Mouse (Mus musculus): ENCODE measurements around the gene Susd4. TPM values are rescaled to one million over a fixed set of nuclear protein-coding genes. Genes with fewer than 3 reads are reported as not detected.

The Susd4 gene
- polyA plus RNA-seq, 1 experiment from 2014 or later: 15.0 TPM

GRCm38 (mm10) chr1:182792521-182793071, 28.9 kb downstream of the Susd4 start:
- 0 out of 2 replicates have a peak overlapping the region, but pooled peaks have one; percentile 19 for H3K9ac ChIP-seq
- peak; percentile 58 for ATAC-seq (ENCODE audit: low FRiP score, low read depth)

GRCm38 (mm10) chr1:182794221-182794620, 30.6 kb downstream of the Susd4 start:
- no peak overlapping the region for H3K27ac ChIP-seq
- peaks cover 13% of the 10 kb centered on the region for H3K4me1 ChIP-seq
- 89% methylated on average over 10 of the region's 10 CpGs for WGBS
- ATAC-seq (ENCODE audit: low FRiP score, low read depth): no peak
- H3K36me3 ChIP-seq: no peaks in the 10 kb centered on the region
- no peak overlapping the region for H3K4me2 ChIP-seq (replicated peaks)
- no peaks in the 10 kb centered on the region for H3K27me3 ChIP-seq
- H3K4me3 ChIP-seq: no peak overlapping the region
- H3K9ac ChIP-seq: no peak overlapping the region
- no peaks in the 10 kb centered on the region for H3K9me3 ChIP-seq

More at GRCm38 (mm10) chr1:182792521-182793071, 28.9 kb downstream of the Susd4 start:
- Histone ChIP-seq H3K4me2 (replicated peaks) (peak overlapping the region; percentile 51), H3K9me3 (no peaks in the 10 kb centered on the region), H3K36me3 (no peaks in the 10 kb centered on the region), H3K27ac (peak overlapping the region; percentile 69; the same call in 1 of the 2 replicates), H3K4me1 (peaks cover 16% of the 10 kb centered on the region), H3K27me3 (no peaks in the 10 kb centered on the region), H3K4me3 (no peak overlapping the region)
- WGBS: 10% methylated on average over 16 of the region's 16 CpGs

GRCm38 (mm10) chr1:182794628-182795027, 31.0 kb downstream of the Susd4 start:
- Histone ChIP-seq H3K4me2 (replicated peaks) (no peak overlapping the region), H3K4me1 (peaks cover 13% of the 10 kb centered on the region), H3K4me3 (no peak overlapping the region), H3K27me3 (no peaks in the 10 kb centered on the region), H3K9ac (no peak overlapping the region), H3K9me3 (no peaks in the 10 kb centered on the region), H3K27ac (no peak overlapping the region), H3K36me3 (no peaks in the 10 kb centered on the region)
- no peak for ATAC-seq (ENCODE audit: low FRiP score, low read depth)
- 85% methylated on average over 9 of the region's 9 CpGs for WGBS

GRCm38 (mm10) chr1:182797048-182797447, 33.4 kb downstream of the Susd4 start:
- WGBS: 47% methylated on average over 14 of the region's 14 CpGs
- Histone ChIP-seq H3K9ac (no peak overlapping the region), H3K27ac (no peak overlapping the region), H3K36me3 (no peaks in the 10 kb centered on the region), H3K4me2 (replicated peaks) (no peak overlapping the region), H3K4me1 (peaks cover 12% of the 10 kb centered on the region), H3K4me3 (no peak overlapping the region), H3K9me3 (no peaks in the 10 kb centered on the region), H3K27me3 (no peaks in the 10 kb centered on the region)
- ATAC-seq (ENCODE audit: low FRiP score, low read depth): no peak

- no peak for ATAC-seq (ENCODE audit: low FRiP score, low read depth)
- H3K27me3 ChIP-seq: no peaks in the 10 kb centered on the region
- no peak overlapping the region for H3K9ac ChIP-seq
- H3K36me3 ChIP-seq: no peaks in the 10 kb centered on the region
- no peaks in the 10 kb centered on the region for H3K9me3 ChIP-seq
- no peaks in the 10 kb centered on the region for H3K4me1 ChIP-seq
- H3K4me3 ChIP-seq: no peak overlapping the region
- no peak overlapping the region for H3K4me2 ChIP-seq (replicated peaks)
- H3K27ac ChIP-seq: no peak overlapping the region
- 81% methylated on average over 2 of the region's 2 CpGs for WGBS
Observed at GRCm38 (mm10) chr1:182801590-182801989, 37.9 kb downstream of the Susd4 start.

- no peak overlapping the region for H3K4me3 ChIP-seq
- ATAC-seq (ENCODE audit: low FRiP score, low read depth): no peak
- H3K27me3 ChIP-seq: no peaks in the 10 kb centered on the region
- H3K27ac ChIP-seq: no peak overlapping the region
- no peak overlapping the region for H3K9ac ChIP-seq
- H3K4me1 ChIP-seq: no peaks in the 10 kb centered on the region
- H3K9me3 ChIP-seq: no peaks in the 10 kb centered on the region
- 78% methylated on average over 15 of the region's 15 CpGs for WGBS
- no peak overlapping the region for H3K4me2 ChIP-seq (replicated peaks)
- no peaks in the 10 kb centered on the region for H3K36me3 ChIP-seq
Observed at GRCm38 (mm10) chr1:182802891-182803290, 39.2 kb downstream of the Susd4 start.

- H3K9me3 ChIP-seq: 0 out of 2 replicates have a peak, but pooled peaks cover 5% of the 10 kb centered on the region
- ATAC-seq (ENCODE audit: low FRiP score, low read depth): no peak
- 72% methylated on average over 7 of the region's 7 CpGs for WGBS
Observed at GRCm38 (mm10) chr1:182813991-182814390, 50.3 kb downstream of the Susd4 start.

GRCm38 (mm10) chr1:182814566-182814965, 50.9 kb downstream of the Susd4 start:
- Histone ChIP-seq H3K4me1 (peaks cover 14% of the 10 kb centered on the region), H3K36me3 (no peaks in the 10 kb centered on the region), H3K27me3 (0 out of 2 replicates have a peak, but pooled peaks cover 3% of the 10 kb centered on the region), H3K4me3 (no peak overlapping the region), H3K27ac (no peak overlapping the region), H3K9me3 (0 out of 2 replicates have a peak, but pooled peaks cover 5% of the 10 kb centered on the region), H3K4me2 (replicated peaks) (no peak overlapping the region), H3K9ac (no peak overlapping the region)
- no peak for ATAC-seq (ENCODE audit: low FRiP score, low read depth)
- whole genome bisulfite sequencing: 85% methylated on average over 6 of the region's 6 CpGs

More at GRCm38 (mm10) chr1:182813991-182814390, 50.3 kb downstream of the Susd4 start:
- Histone ChIP-seq H3K4me2 (replicated peaks) (no peak overlapping the region), H3K4me1 (peaks cover 11% of the 10 kb centered on the region), H3K27me3 (0 out of 2 replicates have a peak, but pooled peaks cover 3% of the 10 kb centered on the region), H3K27ac (no peak overlapping the region), H3K4me3 (no peak overlapping the region), H3K36me3 (no peaks in the 10 kb centered on the region), H3K9ac (no peak overlapping the region)

- Histone ChIP-seq H3K27ac (no peak overlapping the region), H3K9ac (no peak overlapping the region), H3K27me3 (0 out of 2 replicates have a peak, but pooled peaks cover 3% of the 10 kb centered on the region), H3K9me3 (0 out of 2 replicates have a peak, but pooled peaks cover 1% of the 10 kb centered on the region), H3K36me3 (no peaks in the 10 kb centered on the region), H3K4me3 (no peak overlapping the region), H3K4me1 (peaks cover 14% of the 10 kb centered on the region), H3K4me2 (replicated peaks) (no peak overlapping the region)
- WGBS: 63% methylated on average over 5 of the region's 5 CpGs
- ATAC-seq (ENCODE audit: low FRiP score, low read depth): no peak
Observed at GRCm38 (mm10) chr1:182817106-182817505, 53.4 kb downstream of the Susd4 start.

- WGBS: 11% methylated on average over 6 of the region's 6 CpGs
- no peak for ATAC-seq (ENCODE audit: low FRiP score, low read depth)
- no peak overlapping the region for H3K4me3 ChIP-seq
- H3K36me3 ChIP-seq: no peaks in the 10 kb centered on the region
- 0 out of 2 replicates have a peak, but pooled peaks cover 3% of the 10 kb centered on the region for H3K27me3 ChIP-seq
- H3K4me2 ChIP-seq (replicated peaks): no peak overlapping the region
- no peak overlapping the region for H3K27ac ChIP-seq
- H3K9me3 ChIP-seq: no peaks in the 10 kb centered on the region
- peaks cover 14% of the 10 kb centered on the region for H3K4me1 ChIP-seq
- no peak overlapping the region for H3K9ac ChIP-seq
Observed at GRCm38 (mm10) chr1:182817624-182818023, 54.0 kb downstream of the Susd4 start.

- Histone ChIP-seq H3K4me1 (peaks cover 18% of the 10 kb centered on the region), H3K4me3 (no peak overlapping the region), H3K36me3 (no peaks in the 10 kb centered on the region), H3K27me3 (0 out of 2 replicates have a peak, but pooled peaks cover 3% of the 10 kb centered on the region), H3K4me2 (replicated peaks) (no peak overlapping the region), H3K9me3 (no peaks in the 10 kb centered on the region), H3K27ac (no peak overlapping the region), H3K9ac (no peak overlapping the region)
- WGBS: 39% methylated on average over 10 of the region's 10 CpGs
- no peak for ATAC-seq (ENCODE audit: low FRiP score, low read depth)
Observed at GRCm38 (mm10) chr1:182818931-182819330, 55.3 kb downstream of the Susd4 start.

- H3K4me1 ChIP-seq: peaks cover 20% of the 10 kb centered on the region
- no peaks in the 10 kb centered on the region for H3K9me3 ChIP-seq
- no peak overlapping the region for H3K4me3 ChIP-seq
- no peak overlapping the region for H3K9ac ChIP-seq
- H3K27ac ChIP-seq: no peak overlapping the region
- H3K4me2 ChIP-seq (replicated peaks): no peak overlapping the region
- no peaks in the 10 kb centered on the region for H3K36me3 ChIP-seq
- ATAC-seq (ENCODE audit: low FRiP score, low read depth): no peak
- 0 out of 2 replicates have a peak, but pooled peaks cover 3% of the 10 kb centered on the region for H3K27me3 ChIP-seq
- WGBS: 70% methylated on average over 10 of the region's 10 CpGs
Observed at GRCm38 (mm10) chr1:182822729-182823128, 59.1 kb downstream of the Susd4 start.
